Mouse (Mus musculus): ENCODE measurements around the gene Pth1r.

Pth1r gene

GRCm38 (mm10) chr9:110746961-110747360, at the start of gene Pth1r:
Pth1r (minus strand) TSS chr9:110747145.
- DNase-seq, result no peak

DNA sequence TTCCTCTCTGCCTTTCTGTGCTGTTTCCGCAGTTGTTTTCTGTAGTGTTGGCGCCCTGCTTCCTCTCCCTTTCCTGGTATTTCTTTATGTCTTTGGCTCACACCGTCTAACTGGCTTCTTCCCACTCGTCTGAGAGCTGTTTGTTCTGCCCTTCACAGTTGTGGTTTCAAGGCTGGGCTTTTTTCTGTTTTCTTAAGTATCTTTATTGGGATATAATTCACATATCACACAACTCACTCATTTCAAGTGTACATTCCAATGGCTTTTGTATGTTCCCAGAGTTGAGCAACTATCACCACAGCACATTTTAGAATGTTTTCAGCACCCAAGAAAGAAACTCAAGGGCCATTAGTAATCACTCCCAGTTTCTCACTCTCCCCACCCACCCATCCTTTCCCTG, 43.5 kb upstream of the Pth1r start:
- DNase-seq, result no peak

- no peak for DNase-seq
Observed at GRCm38 (mm10) chr9:110788169-110788568, 41.2 kb upstream of the Pth1r start.

- no peak for DNase-seq
Observed at GRCm38 (mm10) chr9:110783611-110784010, 36.7 kb upstream of the Pth1r start.

DNA sequence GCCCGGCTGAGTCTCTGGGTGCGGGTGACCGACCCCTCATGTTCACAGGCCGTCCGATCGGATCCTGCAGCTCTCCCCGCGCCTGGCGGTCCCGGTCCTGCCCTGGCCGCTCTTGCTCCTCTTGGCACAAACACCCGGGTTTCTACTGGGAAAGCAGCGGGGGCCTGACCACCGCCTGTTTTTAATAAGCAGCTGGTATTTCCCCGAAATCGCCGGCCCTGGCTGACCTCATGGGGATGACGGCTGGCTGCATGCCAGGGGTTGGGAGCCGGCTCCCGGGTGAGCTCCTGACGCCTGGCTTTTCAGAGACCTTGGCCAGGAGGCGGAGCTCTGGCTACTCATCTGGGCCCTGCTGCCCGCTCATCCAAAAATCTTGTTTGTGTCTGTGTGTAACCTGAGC, 34.8 kb upstream of the Pth1r start:
- no peak for DNase-seq

GRCm38 (mm10) chr9:110781256-110781721, 34.3 kb upstream of the Pth1r start:
- peak; percentile 94 to 95 for DNase-seq

- DNase-seq, result no peak
Observed at GRCm38 (mm10) chr9:110779242-110779913, 32.4 kb upstream of the Pth1r start.

DNA sequence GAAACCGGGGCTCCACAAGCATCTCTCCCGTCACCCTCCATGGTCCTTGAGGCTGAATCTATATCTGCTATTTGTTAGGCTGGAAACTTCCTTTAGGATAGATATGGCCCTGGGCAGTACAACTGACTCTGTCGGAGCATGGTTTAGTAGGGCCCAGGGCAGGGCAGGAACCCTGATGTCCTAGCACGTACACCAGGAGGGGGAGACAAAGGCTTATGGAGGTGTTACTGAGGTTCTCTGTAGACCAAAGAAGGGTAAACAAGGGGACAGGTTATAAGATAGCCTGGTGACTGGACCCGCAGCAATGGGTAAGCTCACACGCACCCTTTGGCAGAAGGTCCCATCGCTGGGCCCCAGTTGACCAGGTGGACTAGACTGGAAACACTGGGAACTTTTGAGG, 31.6 kb upstream of the Pth1r start:
- no peak for DNase-seq

- DNase-seq, result no peak
Observed at GRCm38 (mm10) chr9:110778100-110778499, 31.2 kb upstream of the Pth1r start.

GRCm38 (mm10) chr9:110775269-110776022, 28.5 kb upstream of the Pth1r start:
- DNase-seq, result no peak

DNA sequence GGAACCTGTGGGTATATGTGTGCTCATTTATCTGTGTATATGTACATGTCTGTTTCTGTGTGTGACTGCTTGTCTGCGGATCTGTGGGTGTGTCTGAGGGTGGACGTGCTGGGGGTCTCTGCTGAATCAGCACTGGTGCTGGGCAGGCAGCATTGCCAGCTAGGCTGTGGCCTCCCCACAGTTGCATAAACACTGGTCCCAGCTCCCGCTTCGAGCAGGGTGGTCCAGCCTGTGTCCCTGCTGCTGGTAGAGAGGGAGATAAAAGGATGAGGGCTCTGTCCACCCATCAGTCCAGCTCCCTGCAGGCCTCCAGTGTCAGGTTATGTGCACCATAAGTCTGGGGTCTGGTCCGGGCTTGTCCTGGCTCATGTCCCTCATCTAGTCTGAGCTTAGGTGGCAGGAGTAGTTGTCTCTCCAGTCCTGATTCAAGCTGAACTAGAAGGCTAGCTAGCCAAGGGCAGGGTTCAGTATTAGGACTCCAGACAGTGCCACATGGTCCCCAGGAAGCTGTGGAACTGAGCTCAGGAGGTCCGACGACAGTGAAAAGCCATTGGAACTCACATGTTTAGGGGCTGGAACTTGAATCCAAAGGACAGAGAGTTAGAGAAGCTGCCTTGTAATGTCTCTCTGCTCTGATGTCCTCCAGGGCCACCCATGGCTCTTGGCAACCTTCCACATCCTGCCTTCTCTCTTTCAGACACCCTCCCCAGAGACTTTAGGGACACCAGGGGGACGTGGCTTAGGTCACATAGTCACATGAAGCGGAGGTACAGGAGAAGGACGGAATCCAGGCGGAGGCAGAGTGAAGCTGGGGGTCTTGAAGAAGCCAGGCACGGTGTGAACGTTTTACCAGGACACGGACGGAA, 27.7 kb upstream of the Pth1r start:
- no peak for DNase-seq

DNA sequence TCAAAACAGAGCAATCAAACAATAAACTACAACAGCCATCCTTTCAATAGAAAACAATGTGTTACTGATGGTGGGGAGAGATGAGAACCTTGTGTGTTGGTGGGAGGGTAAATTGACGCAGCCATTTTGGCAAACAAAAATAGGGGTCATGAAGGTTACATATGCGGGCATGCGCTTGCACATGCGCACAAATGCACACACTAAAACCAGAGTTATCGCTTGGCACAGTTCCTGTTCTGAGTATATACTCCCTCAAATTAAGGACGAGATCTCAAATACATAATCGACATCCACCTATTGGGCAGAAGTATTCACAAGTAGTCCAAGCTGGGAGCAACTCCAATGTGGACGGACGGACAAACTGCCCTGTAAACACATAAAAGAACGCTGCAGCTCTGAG, 25.4 kb upstream of the Pth1r start:
- DNase-seq, result no peak

GRCm38 (mm10) chr9:110763405-110763804, 16.5 kb upstream of the Pth1r start:
- no peak for DNase-seq

GRCm38 (mm10) chr9:110762763-110763162, 15.8 kb upstream of the Pth1r start:
- DNase-seq, result no peak

DNA sequence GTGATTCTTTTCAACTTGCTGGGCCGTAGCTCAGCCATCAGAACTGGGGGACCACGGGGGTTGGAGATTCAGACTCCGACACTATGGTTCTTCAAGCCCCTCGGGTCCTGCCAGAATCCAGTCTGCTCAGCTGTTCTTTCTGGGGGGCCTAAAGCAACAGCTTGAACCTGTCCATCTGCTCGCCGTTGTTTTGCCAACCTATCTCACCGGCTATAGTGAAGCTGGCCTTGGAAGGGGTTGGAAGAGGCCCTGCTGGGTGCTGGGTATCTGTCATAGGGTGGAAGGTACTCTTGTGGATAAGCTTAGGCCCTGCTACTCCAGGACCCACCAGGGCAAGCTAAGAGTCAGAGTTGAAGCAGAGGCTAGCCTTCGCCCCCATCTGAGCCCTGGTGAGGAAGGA, 13.9 kb upstream of the Pth1r start:
- no peak for DNase-seq

GRCm38 (mm10) chr9:110759265-110759664, 12.3 kb upstream of the Pth1r start:
- peak; percentile 37 to 52 for DNase-seq

DNA sequence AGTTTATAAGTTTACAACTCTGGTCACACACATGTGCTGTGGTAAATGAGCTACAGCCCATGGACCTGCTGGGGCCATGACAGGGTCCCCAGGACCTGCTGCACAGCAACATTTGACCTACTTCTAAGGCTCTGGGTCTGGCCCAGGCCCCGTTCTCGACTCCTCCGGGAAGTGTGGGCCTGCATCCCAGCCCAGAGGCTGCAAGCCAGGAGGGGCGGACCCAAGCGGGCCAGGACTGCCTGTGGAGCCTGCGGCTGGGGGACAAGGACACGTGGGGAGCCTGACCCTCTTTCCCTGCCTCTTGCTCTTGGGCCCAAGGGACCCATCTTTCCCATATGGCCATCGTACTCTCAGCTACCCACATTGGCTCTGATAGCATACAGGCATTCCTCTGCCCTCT, 11.7 kb upstream of the Pth1r start:
- no peak for DNase-seq

GRCm38 (mm10) chr9:110757816-110758215, 10.9 kb upstream of the Pth1r start:
- no peak for DNase-seq

GRCm38 (mm10) chr9:110753773-110754172, 6.8 kb upstream of the Pth1r start:
- no peak for DNase-seq

GRCm38 (mm10) chr9:110752917-110753435, 6.0 kb upstream of the Pth1r start:
- DNase-seq, result no peak

GRCm38 (mm10) chr9:110751412-110751811, 4.5 kb upstream of the Pth1r start:
- DNase-seq, result no peak

DNA sequence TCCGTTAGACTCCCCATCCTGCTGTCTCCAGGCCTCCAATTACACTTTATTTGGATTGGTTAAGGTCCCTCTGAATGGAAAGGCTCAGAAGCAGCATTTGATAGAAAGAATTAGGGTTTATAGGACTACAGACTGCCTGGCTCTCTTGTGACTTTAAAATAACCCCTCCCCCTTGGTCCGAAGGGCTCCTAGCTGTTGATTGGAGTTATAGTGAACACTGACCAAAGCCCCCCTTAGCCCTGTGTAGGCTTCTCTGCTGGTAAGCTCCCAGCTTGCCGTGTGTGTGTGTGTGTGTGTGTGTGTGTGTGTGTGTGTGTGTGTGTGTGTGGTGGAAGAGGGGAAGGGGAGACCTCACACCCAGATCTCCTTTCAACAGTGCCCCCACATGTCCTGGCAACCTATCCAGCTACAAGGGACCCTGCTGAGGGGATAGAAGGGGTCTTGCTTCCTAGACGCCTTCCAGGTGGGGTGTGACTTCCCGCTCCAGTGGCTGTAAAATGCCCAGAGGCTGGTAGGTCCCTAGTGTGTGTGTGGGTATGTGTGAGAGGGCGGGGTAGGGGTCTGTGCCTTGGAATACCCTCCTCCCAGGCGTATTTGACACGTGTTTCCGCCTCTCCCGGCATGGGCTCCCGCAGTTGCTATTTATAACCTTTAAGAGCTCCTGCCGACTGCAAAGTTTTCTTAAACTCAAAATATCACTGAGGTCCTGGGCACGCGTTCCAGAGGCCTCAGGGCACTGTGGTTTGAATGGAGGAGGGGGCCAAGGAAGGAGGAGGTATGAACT, 3.7 kb upstream of the Pth1r start:
- DNase-seq, result no peak
